Mouse (Mus musculus) CH12.LX (cell line): Measurements from ENCODE around the gene Nedd4.

Experiments
- CTCF ChIP-seq, 2 experiments: IDR thresholded peaks in 1 of 2; conservative IDR thresholded peaks in 1 of 2; 2 replicates each; pipeline ENCODE4 v1.5.1; 2011 to 2012; ENCODE audit warnings: low read depth in 2 of 2, low read length in 2 of 2, improper control_type of control experiment in 1 of 2, inconsistent platforms in 1 of 2, mild to moderate bottlenecking in 1 of 2, moderate library complexity in 1 of 2
- EP300 ChIP-seq: IDR thresholded peaks from 2 replicates; pipeline ENCODE4 v1.6.1; 2011; ENCODE audit warnings: low read length, improper control_type of control experiment
- GABPA ChIP-seq: IDR thresholded peaks from 2 replicates; pipeline ENCODE4 v1.6.1; 2012; ENCODE audit warnings: low read depth, low read length, improper control_type of control experiment, inconsistent platforms; ENCODE audit not compliant: insufficient replicate concordance
- MAFK ChIP-seq: IDR thresholded peaks from 2 replicates; pipeline ENCODE4 v1.6.1; 2011; ENCODE audit warnings: low read length, improper control_type of control experiment; ENCODE audit not compliant: insufficient replicate concordance
- NELFE ChIP-seq: IDR thresholded peaks from 2 replicates; pipeline ENCODE4 v1.6.1; 2011; ENCODE audit warnings: low read depth, low read length, improper control_type of control experiment
- NRF1 ChIP-seq: IDR thresholded peaks from 2 replicates; pipeline ENCODE4 v1.6.1; 2014; ENCODE audit warnings: low read depth, mild to moderate bottlenecking, inconsistent platforms, low read length, improper control_type of control experiment, moderate library complexity
- TBP ChIP-seq: conservative IDR thresholded peaks from 2 replicates; pipeline ENCODE4 v1.6.1; 2011; ENCODE audit warnings: low read depth, low read length, improper control_type of control experiment
- TCF12 ChIP-seq: IDR thresholded peaks from 2 replicates; pipeline ENCODE4 v1.6.1; 2014; ENCODE audit warnings: low read depth, mild to moderate bottlenecking, inconsistent platforms, low read length, improper control_type of control experiment
- USF2 ChIP-seq: conservative IDR thresholded peaks from 2 replicates; pipeline ENCODE4 v1.6.1; 2011; ENCODE audit warnings: low read depth, low read length, improper control_type of control experiment
- ZMIZ1 ChIP-seq: IDR thresholded peaks from 2 replicates; pipeline ENCODE4 v1.6.1; 2012; ENCODE audit warnings: low read depth, mild to moderate bottlenecking, inconsistent platforms, low read length, improper control_type of control experiment
- ZNF384 ChIP-seq: IDR thresholded peaks from 2 replicates; pipeline ENCODE4 v1.6.1; 2012; ENCODE audit warnings: low read depth, low read length, improper control_type of control experiment, inconsistent platforms

- TF ChIP-seq MAFK (no peak), EP300 (no peak), TCF12 (no peak), USF2 (no peak), GABPA (no peak), ZMIZ1 (no peak), CTCF (conservative IDR thresholded peaks at IDR 0.05 in 1 of 2, IDR thresholded peaks at IDR 0.05 in 1 of 2; ENCODE audit: low read depth in 2 of 2, low read length in 2 of 2) (no peak), TBP (no peak), NELFE (no peak), NRF1 (no peak), ZNF384 (no peak)
These were observed 116.9 kb downstream of the Nedd4 start for GRCm38 (mm10) chr9:72779004-72779403.
